Mouse (Mus musculus) ovary, adult 18-20 months (tissue): ENCODE results near the gene Tceal5.

ENCODE experiments used
- DNase-seq: peaks from one replicate; pipeline ENCODE4 v3.0.0; 2022; ENCODE audit warnings: low spot score, mixed read lengths

The Tceal5 gene

GRCm38 (mm10) chrX:136172118-136172551 lies 31.5 kb downstream of the Tceal5 start, which contains the start of gene Tceal8:
Tceal8 (minus strand) TSS chrX:136172342.
- peak; percentile 78 for DNase-seq

DNA sequence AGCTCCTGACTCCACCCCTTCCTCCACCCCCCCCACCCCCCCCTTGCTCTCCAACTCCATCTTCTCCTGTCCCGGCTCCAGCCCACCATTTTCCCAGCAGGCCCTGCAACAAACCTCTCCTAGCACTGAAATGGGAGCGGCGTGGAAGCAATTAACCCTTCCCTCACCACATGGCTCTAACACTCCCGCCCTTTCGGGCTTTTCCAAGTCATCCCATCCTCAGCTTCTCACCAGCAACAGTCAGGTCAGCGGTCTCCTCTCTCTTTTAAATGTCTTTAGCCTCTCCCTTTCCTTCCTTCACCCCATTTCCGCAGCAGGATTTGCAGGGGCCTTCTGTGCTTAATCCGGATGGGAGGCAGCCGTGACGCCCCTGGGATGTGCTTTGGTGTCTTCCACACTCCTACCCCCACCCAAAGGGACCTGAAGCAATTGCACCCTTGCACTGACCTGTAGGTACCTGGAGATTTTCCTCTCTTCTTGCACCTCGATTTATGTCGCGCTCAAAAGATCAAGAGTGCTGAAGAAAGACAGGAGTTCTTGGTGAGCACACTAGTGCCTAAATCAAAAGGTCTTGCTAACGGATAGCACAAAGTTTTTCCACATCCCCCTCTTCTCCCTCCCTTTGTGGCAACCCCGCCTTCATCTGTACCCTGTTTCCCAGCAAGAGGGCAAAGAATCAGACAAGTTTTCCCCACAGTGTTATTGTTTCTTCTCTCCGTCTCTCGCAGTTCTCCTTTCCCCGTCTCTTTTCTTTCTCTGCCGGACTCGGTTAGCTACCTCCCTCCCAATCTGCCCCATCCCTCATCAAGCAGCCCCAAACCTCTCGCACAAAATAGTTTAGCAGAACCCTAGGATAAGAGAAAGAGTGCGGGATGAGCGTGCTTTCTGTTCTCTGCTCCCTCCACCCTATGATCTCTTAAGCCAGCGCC lies 32.2 kb downstream of the Tceal5 start:
- DNase-seq, result peak; percentile 51

GRCm38 (mm10) chrX:136170625-136171024 lies 33.1 kb downstream of the Tceal5 start:
- no peak for DNase-seq
